Comparison of ENCODE assay signal across 7 mouse cellular contexts in genomic region chr4:135876583-135877020, GRCm38 (mm10). TPM values are rescaled to one million over a fixed set of nuclear protein-coding genes. Genes with fewer than 3 reads are reported as not detected.
DNase-seq lines count a peak whose midpoint lies in the region; ATAC-seq lines count a peak whose summit lies in the region.

No protein-coding gene starts in this region.

- peak; percentile 54 for ATAC-seq in megakaryocyte progenitor cell, adult 5-6 weeks (replicated peaks; ENCODE audit: poor library complexity)

- intact Hi-C loops in left cerebral cortex, postnatal 10 days (cut with DNase I) = loop anchor here (2.0 kb wide), 1 partner anchor 76 kb away; no protein-coding TSS in a partner anchor

- peak; percentile 92 for DNase-seq in ZHBTc4 (ENCODE audit: low read depth, low spot score)
- peak; percentile 69 for DNase-seq in embryo, embryonic 10 days (ENCODE audit: low spot score)
- DNase-seq in gastrocnemius, adult 8-10 months (ENCODE audit: low spot score in 2 of 2) = peak; percentile 45 to 46
- DNase-seq in induced T-regulatory cell, adult 2 months (ENCODE audit: low read depth) = peak; percentile 98
- peak; percentile 62 to 90 for DNase-seq in left cerebral cortex, postnatal 10 days (ENCODE audit: extremely low spot score in 1 of 2, low spot score in 2 of 2)
- DNase-seq in right cerebral cortex, postnatal 36 days (ENCODE audit: low spot score in 2 of 2) = peak; percentile 77 to 88

RNA-seq across cellular contexts. Expression of gene Pnrc2, which starts 3.0 kb away (rescaled TPM):
- 10 to 100 TPM; 30.2 to 36.3 (median 32.7) TPM for total RNA-seq in gastrocnemius, adult 8-10 months (2022)
- total RNA-seq in left cerebral cortex, postnatal 10 days (2021) = 10 to 100 TPM; 47.1 to 47.9 TPM
- 151 TPM in 2 replicates for total RNA-seq in megakaryocyte progenitor cell, adult 5-6 weeks (2015)
- 131 and 154 TPM in 2 replicates for total RNA-seq in megakaryocyte progenitor cell, adult 5-6 weeks (2017)

RNA-seq across cellular contexts. Expression of gene Cnr2, which starts 18.6 kb away (rescaled TPM):
- under 1 TPM in 3 of 4 experiments, not detected in 1; 0.05 to 0.11 (median 0.07) TPM for total RNA-seq in gastrocnemius, adult 8-10 months (2022)
- total RNA-seq in left cerebral cortex, postnatal 10 days (2021) = under 1 TPM in 1 of 2 experiments, not detected in 1; 0.11 TPM
- 6.5 and 7.0 TPM in 2 replicates for total RNA-seq in megakaryocyte progenitor cell, adult 5-6 weeks (2015)
- 5.2 and 6.7 TPM in 2 replicates for total RNA-seq in megakaryocyte progenitor cell, adult 5-6 weeks (2017)

RNA-seq across cellular contexts. Expression of gene Srsf10, which starts 21.1 kb away (rescaled TPM):
- total RNA-seq in gastrocnemius, adult 8-10 months (2022) = 10 to 100 TPM; 14.3 to 27.1 (median 22.0) TPM
- 10 to 100 TPM; 70.1 to 74.8 TPM for total RNA-seq in left cerebral cortex, postnatal 10 days (2021)
- total RNA-seq in megakaryocyte progenitor cell, adult 5-6 weeks (2015) = 195 and 208 TPM in 2 replicates
- total RNA-seq in megakaryocyte progenitor cell, adult 5-6 weeks (2017) = 200 and 240 TPM in 2 replicates

RNA-seq across cellular contexts. Expression of gene Fuca1, which starts 43.9 kb away (rescaled TPM):
- 10 to 100 TPM; 14.8 to 28.3 (median 23.6) TPM for total RNA-seq in gastrocnemius, adult 8-10 months (2022)
- total RNA-seq in left cerebral cortex, postnatal 10 days (2021) = 10 to 100 TPM; 46.8 to 47.9 TPM
- 27.9 and 39.3 TPM in 2 replicates for total RNA-seq in megakaryocyte progenitor cell, adult 5-6 weeks (2015)
- 122 and 139 TPM in 2 replicates for total RNA-seq in megakaryocyte progenitor cell, adult 5-6 weeks (2017)

Comparison
In these comparisons a context has a peak if more than half of its experiments do, and no peak if none do; other contexts are left out.
1. Peak in every context shown above with its lines: DNase-seq and ATAC-seq.
2. DNase-seq: peak in every context shown above with its lines; median percentile 98 in induced T-regulatory cell, adult 2 months; 92 in ZHBTc4; 82 in right cerebral cortex, postnatal 36 days; 76 in left cerebral cortex, postnatal 10 days; 69 in embryo, embryonic 10 days; 46 in gastrocnemius, adult 8-10 months.
3. RNA of gene Cnr2, which starts 18.6 kb away (total RNA-seq): 5.2 to 7.0 TPM in megakaryocyte progenitor cell, adult 5-6 weeks; 0.11 TPM in left cerebral cortex, postnatal 10 days and 0.05 to 0.11 TPM in gastrocnemius, adult 8-10 months; every median in the first group is over 4 times any median in the second.